ENCODE assay signal across 8 mouse cellular contexts in the genomic region with DNA sequence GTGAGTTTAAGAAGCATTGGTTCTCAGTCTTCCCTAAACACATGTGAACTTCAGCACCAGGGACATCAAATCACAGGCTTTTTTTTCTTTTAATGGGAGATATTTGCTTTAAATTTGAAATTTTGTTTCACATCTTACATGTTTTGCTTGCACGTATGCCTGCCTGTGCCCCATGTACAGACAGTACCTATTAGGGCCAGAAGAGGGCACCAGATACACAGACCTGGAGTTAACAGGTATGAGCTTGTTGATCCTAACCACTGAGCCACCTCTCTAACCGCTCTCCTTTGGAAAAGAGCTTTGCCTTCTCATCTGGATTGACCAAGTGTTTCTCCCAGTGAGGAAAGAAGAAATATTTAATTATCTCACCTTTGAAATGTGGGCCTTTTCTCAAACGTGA. TPM values are rescaled to one million over a fixed set of nuclear protein-coding genes. Genes with fewer than 3 reads are reported as not detected.
DNase-seq lines count a peak whose midpoint lies in the region; ATAC-seq and TF ChIP-seq lines count a peak whose summit lies in the region.

No protein-coding gene starts in this region.

- no peaks in the 10 kb centered on the region for H3K9me3 ChIP-seq in midbrain, embryonic 11.5 days (ENCODE audit: control insufficient read depth, low read length)
- no peaks in the 10 kb centered on the region for H3K9me3 ChIP-seq in midbrain, embryonic 16.5 days (replicated peaks; ENCODE audit: control insufficient read depth, low read length, poor library complexity, severe bottlenecking)
- H3K9me3 ChIP-seq in lung, embryonic 14.5 days (ENCODE audit: low read depth, low read length): no peaks in the 10 kb centered on the region

- ATAC-seq in cerebellum, adult (ENCODE audit: insufficient number of reproducible peaks, low FRiP score, low TSS enrichment): no peak
- no peak for ATAC-seq in midbrain, embryonic 11.5 days (ENCODE audit: low FRiP score)
- ATAC-seq in midbrain, embryonic 16.5 days: no peak
- ATAC-seq in granulocyte monocyte progenitor cell, adult 5-6 weeks (replicated peaks; ENCODE audit: poor library complexity, severe bottlenecking): peak; percentile 69
- no peak for ATAC-seq in lung, embryonic 14.5 days (ENCODE audit: insufficient read depth)

- no peak overlapping the region for H3K27ac ChIP-seq in midbrain, embryonic 11.5 days (ENCODE audit: low read depth, low read length)
- no peak overlapping the region for H3K27ac ChIP-seq in midbrain, embryonic 16.5 days (ENCODE audit: low read length)
- H3K27ac ChIP-seq in lung, embryonic 14.5 days (ENCODE audit: low read depth): no peak overlapping the region

- H3K4me2 ChIP-seq in midbrain, embryonic 11.5 days: no peak overlapping the region
- H3K4me2 ChIP-seq in midbrain, embryonic 16.5 days (ENCODE audit: low read length): no peak overlapping the region
- no peak overlapping the region for H3K4me2 ChIP-seq in lung, embryonic 14.5 days

- no peak overlapping the region for H3K9ac ChIP-seq in midbrain, embryonic 11.5 days (ENCODE audit: low read length)
- H3K9ac ChIP-seq in midbrain, embryonic 16.5 days (ENCODE audit: low read depth, low read length): no peak overlapping the region
- no peak overlapping the region for H3K9ac ChIP-seq in lung, embryonic 14.5 days

- no peaks in the 10 kb centered on the region for H3K27me3 ChIP-seq in midbrain, embryonic 11.5 days (ENCODE audit: control insufficient read depth, insufficient read depth, low read length)
- no peaks in the 10 kb centered on the region; the same call in 1 of the 2 replicates for H3K27me3 ChIP-seq in midbrain, embryonic 16.5 days (ENCODE audit: control insufficient read depth, insufficient read depth, low read depth, low read length)
- no peaks in the 10 kb centered on the region; the same call in 1 of the 2 replicates for H3K27me3 ChIP-seq in lung, embryonic 14.5 days (ENCODE audit: insufficient read depth, low read length)

- peak; percentile 81 for TF ChIP-seq CTCF in lung, embryonic 14.5 days (IDR thresholded peaks at IDR 0.05; ENCODE audit: low read depth)

- DNase-seq in cerebellum, adult 18-20 months: peak; percentile 58 to 60
- DNase-seq in midbrain, embryonic 11.5 days (ENCODE audit: low spot score, missing footprints): peak; percentile 85
- DNase-seq in adrenal gland, postnatal 25 days: peak; percentile 40
- peak; percentile 75 for DNase-seq in lung, embryonic 14.5 days
- peak; percentile 20 for DNase-seq in yolk sac, embryonic 10.5 days (ENCODE audit: low spot score)

- 62% methylated on average over 3 of the region's 3 CpGs for WGBS in midbrain, embryonic 11.5 days
- WGBS in midbrain, embryonic 16.5 days: 62% methylated on average over 3 of the region's 3 CpGs
- 56% methylated on average over 3 of the region's 3 CpGs for WGBS in lung, embryonic 14.5 days

- no peaks in the 10 kb centered on the region for H3K4me1 ChIP-seq in midbrain, embryonic 11.5 days (ENCODE audit: control insufficient read depth, insufficient read depth, low read length)
- H3K4me1 ChIP-seq in midbrain, embryonic 16.5 days (ENCODE audit: control insufficient read depth, insufficient read depth, low read length): peaks cover 18% of the 10 kb centered on the region
- H3K4me1 ChIP-seq in lung, embryonic 14.5 days (ENCODE audit: insufficient read depth): no peaks in the 10 kb centered on the region

- H3K4me3 ChIP-seq in midbrain, embryonic 11.5 days (ENCODE audit: low read depth, low read length): no peak overlapping the region
- no peak overlapping the region for H3K4me3 ChIP-seq in midbrain, embryonic 16.5 days (ENCODE audit: low read depth, low read length)
- no peak overlapping the region for H3K4me3 ChIP-seq in lung, embryonic 14.5 days (ENCODE audit: low read depth, low read length)

- H3K36me3 ChIP-seq in midbrain, embryonic 11.5 days (ENCODE audit: control insufficient read depth, insufficient read depth, low read length): no peaks in the 10 kb centered on the region
- no peaks in the 10 kb centered on the region for H3K36me3 ChIP-seq in midbrain, embryonic 16.5 days (ENCODE audit: control insufficient read depth, insufficient read depth, low read length)
- no peaks in the 10 kb centered on the region for H3K36me3 ChIP-seq in lung, embryonic 14.5 days (ENCODE audit: insufficient read depth)

RNA-seq across cellular contexts. Expression of gene Larp6, which starts 5.5 kb away (rescaled TPM):
- polyA plus RNA-seq in midbrain, embryonic 11.5 days (2014; fragmentation: Nextera tagmentation; extraction: Ambion mirVana): 2.5 and 2.9 TPM in 2 replicates
- polyA plus RNA-seq in midbrain, embryonic 16.5 days (2015; fragmentation: Nextera tagmentation; extraction: Ambion mirVana): 20.7 and 22.9 TPM in 2 replicates
- total RNA-seq in adrenal gland, postnatal 25 days (2021): 1.2 and 2.1 TPM in 2 replicates
- not detected in 2 replicates for total RNA-seq in granulocyte monocyte progenitor cell, adult 5-6 weeks (2014; fragmentation: Nextera tagmentation)
- not detected in 2 replicates for total RNA-seq in granulocyte monocyte progenitor cell, adult 5-6 weeks (2017)
- 1.3 and 1.8 TPM in 2 replicates for polyA plus RNA-seq in lung, embryonic 14.5 days (2014; fragmentation: Nextera tagmentation; extraction: Ambion mirVana)

RNA-seq across cellular contexts. Expression of gene Lrrc49, which starts 30.3 kb away (rescaled TPM):
- polyA plus RNA-seq in midbrain, embryonic 11.5 days (2014; fragmentation: Nextera tagmentation; extraction: Ambion mirVana): 51.6 and 56.0 TPM in 2 replicates
- 83.5 and 88.4 TPM in 2 replicates for polyA plus RNA-seq in midbrain, embryonic 16.5 days (2015; fragmentation: Nextera tagmentation; extraction: Ambion mirVana)
- total RNA-seq in adrenal gland, postnatal 25 days (2021): 17.4 and 25.7 TPM in 2 replicates
- 3.4 and 4.1 TPM in 2 replicates for total RNA-seq in granulocyte monocyte progenitor cell, adult 5-6 weeks (2014; fragmentation: Nextera tagmentation)
- total RNA-seq in granulocyte monocyte progenitor cell, adult 5-6 weeks (2017): 6.1 and 12.0 TPM in 2 replicates
- polyA plus RNA-seq in lung, embryonic 14.5 days (2014; fragmentation: Nextera tagmentation; extraction: Ambion mirVana): 21.1 and 21.9 TPM in 2 replicates

Comparison
In these comparisons a context has a peak if more than half of its experiments do, and no peak if none do; other contexts are left out.
1. DNase-seq: peak in every context shown above with its lines; median percentile 85 in midbrain, embryonic 11.5 days; 75 in lung, embryonic 14.5 days; 59 in cerebellum, adult 18-20 months; 40 in adrenal gland, postnatal 25 days; 20 in yolk sac, embryonic 10.5 days.